ENCODE assay signal across 10 mouse cellular contexts in the genomic region with DNA sequence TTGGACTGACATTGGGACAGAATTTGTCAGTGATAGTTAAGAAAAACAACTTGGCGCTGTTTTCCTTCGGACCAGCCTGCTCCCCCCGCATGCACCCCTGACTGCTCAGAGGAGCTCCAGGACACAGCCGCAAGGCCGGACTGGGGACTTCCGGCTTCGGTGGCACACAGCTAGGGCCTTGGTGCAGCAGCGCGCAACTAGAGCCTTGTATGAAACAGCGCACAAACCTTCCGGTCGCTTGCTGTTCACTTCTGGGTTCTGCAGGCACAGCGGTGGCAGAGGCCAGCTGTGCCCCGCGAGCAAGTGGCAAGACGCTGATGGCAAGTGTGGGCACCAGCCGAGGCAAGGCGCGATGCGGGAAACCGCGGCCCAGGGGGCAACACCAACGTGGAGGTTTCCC. TPM values are rescaled to one million over a fixed set of nuclear protein-coding genes. Genes with fewer than 3 reads are reported as not detected.
A peak's percentile ranks its signal among the peaks of the same experiment; 100 is the strongest.
DNase-seq lines count a peak whose midpoint lies in the region; ATAC-seq and TF ChIP-seq lines count a peak whose summit lies in the region.
"Had no signal": no experiment of that assay in that cellular context is flagged by ENCODE, and none has a peak within 500 bp of the region (broad histone marks: within the 10 kb centered on the region; RNA-seq: fewer than 3 reads in every experiment).

No protein-coding gene starts in this region.

- peaks cover 3% of the 10 kb centered on the region; the same call in 1 of the 2 replicates for H3K9me3 ChIP-seq in midbrain, embryonic 13.5 days
- peaks cover 11% of the 10 kb centered on the region for H3K9me3 ChIP-seq in midbrain, embryonic 10.5 days (replicated peaks)
- peaks cover 8% of the 10 kb centered on the region for H3K9me3 ChIP-seq in embryonic facial prominence, embryonic 12.5 days
- peaks cover 4% of the 10 kb centered on the region; the same call in 1 of the 2 replicates for H3K9me3 ChIP-seq in intestine, postnatal 0 days (ENCODE audit: control insufficient read depth)
- peaks cover 3% of the 10 kb centered on the region; the same call in 1 of the 2 replicates for H3K9me3 ChIP-seq in stomach, embryonic 14.5 days (ENCODE audit: control insufficient read depth, low read depth, low read length)

- H3K9ac ChIP-seq in midbrain, embryonic 13.5 days (replicated peaks), result no peak overlapping the region
- H3K9ac ChIP-seq in embryonic facial prominence, embryonic 12.5 days, result no peak overlapping the region
- no peak overlapping the region for H3K9ac ChIP-seq in intestine, postnatal 0 days (ENCODE audit: low read depth, low read length)
- H3K9ac ChIP-seq in stomach, embryonic 14.5 days (replicated peaks; ENCODE audit: low read depth, low read length), result no peak overlapping the region

- no peak overlapping the region for H3K27ac ChIP-seq in midbrain, embryonic 13.5 days
- H3K27ac ChIP-seq in midbrain, embryonic 10.5 days (replicated peaks), result no peak overlapping the region
- H3K27ac ChIP-seq in embryonic facial prominence, embryonic 12.5 days, result no peak overlapping the region
- no peak overlapping the region for H3K27ac ChIP-seq in intestine, postnatal 0 days (ENCODE audit: low read depth, low read length)
- no peak overlapping the region for H3K27ac ChIP-seq in stomach, embryonic 14.5 days (ENCODE audit: low read length)

- H3K4me3 ChIP-seq in midbrain, embryonic 13.5 days (replicated peaks), result no peak overlapping the region
- no peak overlapping the region for H3K4me3 ChIP-seq in midbrain, embryonic 10.5 days
- no peak overlapping the region for H3K4me3 ChIP-seq in embryonic facial prominence, embryonic 12.5 days
- H3K4me3 ChIP-seq in intestine, postnatal 0 days (ENCODE audit: low read depth, low read length), result peak overlapping the region; percentile 11; the same call in 1 of the 2 replicates
- no peak overlapping the region for H3K4me3 ChIP-seq in stomach, embryonic 14.5 days (ENCODE audit: low read depth, low read length)

- no peaks in the 10 kb centered on the region for H3K36me3 ChIP-seq in midbrain, embryonic 13.5 days
- no peaks in the 10 kb centered on the region for H3K36me3 ChIP-seq in midbrain, embryonic 10.5 days
- H3K36me3 ChIP-seq in embryonic facial prominence, embryonic 12.5 days, result no peaks in the 10 kb centered on the region
- no peaks in the 10 kb centered on the region for H3K36me3 ChIP-seq in intestine, postnatal 0 days (ENCODE audit: control insufficient read depth, insufficient read depth)
- no peaks in the 10 kb centered on the region for H3K36me3 ChIP-seq in stomach, embryonic 14.5 days (ENCODE audit: control insufficient read depth, insufficient read depth, low read length)

- no peak for DNase-seq in midbrain, embryonic 10.5 days (ENCODE audit: low spot score)
- no peak for DNase-seq in right cerebral cortex, postnatal 25 days
- no peak for DNase-seq in right cerebral cortex, postnatal 14 days
- DNase-seq: adrenal gland, adult 8-10 months; thymus, postnatal 36 days had no signal

- peak overlapping the region; percentile 36 for H3K4me2 ChIP-seq in midbrain, embryonic 13.5 days (replicated peaks)
- peak overlapping the region; percentile 29 for H3K4me2 ChIP-seq in embryonic facial prominence, embryonic 12.5 days (replicated peaks)
- peak overlapping the region; percentile 45 for H3K4me2 ChIP-seq in intestine, postnatal 0 days (replicated peaks; ENCODE audit: low read depth)
- peak overlapping the region; percentile 22; the same call in 1 of the 2 replicates for H3K4me2 ChIP-seq in stomach, embryonic 14.5 days (replicated peaks; ENCODE audit: low read depth, low read length)

- no peaks in the 10 kb centered on the region for H3K27me3 ChIP-seq in midbrain, embryonic 13.5 days
- no peaks in the 10 kb centered on the region for H3K27me3 ChIP-seq in midbrain, embryonic 10.5 days (ENCODE audit: low read depth, poor library complexity, severe bottlenecking)
- H3K27me3 ChIP-seq in embryonic facial prominence, embryonic 12.5 days, result no peaks in the 10 kb centered on the region
- no peaks in the 10 kb centered on the region for H3K27me3 ChIP-seq in intestine, postnatal 0 days (replicated peaks; ENCODE audit: control insufficient read depth, insufficient read depth, low read length)
- H3K27me3 ChIP-seq in stomach, embryonic 14.5 days (ENCODE audit: control insufficient read depth, insufficient read depth, low read length), result no peaks in the 10 kb centered on the region

- WGBS in midbrain, embryonic 13.5 days, result 58% methylated on average over 23 of the region's 23 CpGs
- 68% methylated on average over 23 of the region's 23 CpGs for WGBS in midbrain, embryonic 10.5 days
- 58% methylated on average over 23 of the region's 23 CpGs for WGBS in embryonic facial prominence, embryonic 12.5 days
- WGBS in intestine, postnatal 0 days, result 67% methylated on average over 23 of the region's 23 CpGs
- WGBS in stomach, embryonic 14.5 days, result 75% methylated on average over 23 of the region's 23 CpGs

- TF ChIP-seq CTCF in intestine, postnatal 0 days (IDR thresholded peaks at IDR 0.05; ENCODE audit: low read depth), result no peak

- ATAC-seq in midbrain, embryonic 13.5 days, result 0 out of 2 replicates have a peak, but pooled peaks have one; percentile 24
- no peak for ATAC-seq in embryonic facial prominence, embryonic 12.5 days (ENCODE audit: insufficient number of reproducible peaks, insufficient read depth, low FRiP score, low TSS enrichment)
- no peak for ATAC-seq in intestine, postnatal 0 days
- peak; percentile 10; the same call in 1 of the 2 replicates for ATAC-seq in stomach, embryonic 14.5 days (ENCODE audit: insufficient number of reproducible peaks, insufficient read depth, low FRiP score, low read depth)
- ATAC-seq: inflammation-experienced regulatory T-cells, adult 6 months had no signal

- no peaks in the 10 kb centered on the region for H3K4me1 ChIP-seq in midbrain, embryonic 13.5 days (replicated peaks)
- no peaks in the 10 kb centered on the region for H3K4me1 ChIP-seq in midbrain, embryonic 10.5 days
- H3K4me1 ChIP-seq in embryonic facial prominence, embryonic 12.5 days, result no peaks in the 10 kb centered on the region
- no peaks in the 10 kb centered on the region for H3K4me1 ChIP-seq in intestine, postnatal 0 days (replicated peaks; ENCODE audit: control insufficient read depth, insufficient read depth, low read length)
- no peaks in the 10 kb centered on the region for H3K4me1 ChIP-seq in stomach, embryonic 14.5 days (ENCODE audit: control insufficient read depth, insufficient read depth, low read length)

RNA-seq across cellular contexts. Expression of gene Kyat3, which starts 12.9 kb away (rescaled TPM):
- 4.4 and 4.9 TPM in 2 replicates for polyA plus RNA-seq in midbrain, embryonic 13.5 days (2015; fragmentation: Nextera tagmentation; extraction: Ambion mirVana)
- polyA plus RNA-seq in midbrain, embryonic 10.5 days (2016; fragmentation: Nextera tagmentation; extraction: Ambion mirVana), result 8.4 and 8.7 TPM in 2 replicates
- 19.1 and 22.0 TPM in 2 replicates for polyA plus RNA-seq in embryonic facial prominence, embryonic 12.5 days (2016; fragmentation: Nextera tagmentation; extraction: Ambion mirVana)
- polyA plus RNA-seq in intestine, postnatal 0 days (2015; fragmentation: Nextera tagmentation; extraction: Ambion mirVana), result 2.0 and 2.3 TPM in 2 replicates
- 17.4 and 17.7 TPM in 2 replicates for polyA plus RNA-seq in stomach, embryonic 14.5 days (2014; fragmentation: Nextera tagmentation; extraction: Ambion mirVana)

Comparison
In these comparisons a context has a peak if more than half of its experiments do, and no peak if none do; other contexts are left out.
1. ATAC-seq: peak in midbrain, embryonic 13.5 days (single experiment) and stomach, embryonic 14.5 days (single experiment); none in embryonic facial prominence, embryonic 12.5 days (single experiment) and intestine, postnatal 0 days (single experiment).
2. Peak in every context shown above with its lines, with median percentiles within 50 percentile points of each other: H3K4me2 ChIP-seq.